Mouse (Mus musculus): ENCODE measurements around the gene Cygb. TPM values are rescaled to one million over a fixed set of nuclear protein-coding genes. Genes with fewer than 3 reads are reported as not detected.

The Cygb gene
- polyA plus RNA-seq, 1 experiment: 0.47 TPM

- H3K4me2 ChIP-seq (ENCODE audit: low read depth): peak overlapping the region; percentile 85
- TF ChIP-seq MYOG (IDR thresholded peaks at IDR 0.05; ENCODE audit: control insufficient read depth in 1 of 3, insufficient read depth in 1 of 3, insufficient read length in 2 of 3, low read depth in 2 of 3) (no peak), REST (IDR thresholded peaks at IDR 0.05; ENCODE audit: insufficient read depth, insufficient read length) (no peak), POLR2AphosphoS2 (IDR thresholded peaks at IDR 0.05; ENCODE audit: insufficient read length, low read depth) (no peak), E2F4 (IDR thresholded peaks at IDR 0.05; ENCODE audit: insufficient read depth) (no peak), POLR2A (IDR thresholded peaks at IDR 0.05; ENCODE audit: insufficient read length, low read depth) (no peak), USF1 (IDR thresholded peaks at IDR 0.05; ENCODE audit: low read depth) (no peak), TCF12 (IDR thresholded peaks at IDR 0.05; ENCODE audit: insufficient read depth, poor library complexity, severe bottlenecking) (no peak), MAX (IDR thresholded peaks at IDR 0.05; ENCODE audit: low read depth) (no peak), TCF3 (IDR thresholded peaks at IDR 0.05; ENCODE audit: insufficient read length, low read depth) (no peak), MYOD1 (IDR thresholded peaks at IDR 0.05; ENCODE audit: control insufficient read depth in 1 of 3, insufficient read length in 2 of 3, low read depth in 2 of 3) (no peak), SRF (IDR thresholded peaks at IDR 0.05; ENCODE audit: control insufficient read depth, insufficient read length, low read depth) (no peak)
- no peaks in the 10 kb centered on the region for H3K27me3 ChIP-seq (ENCODE audit: control insufficient read depth, insufficient read depth, insufficient read length)
- peaks cover 40% of the 10 kb centered on the region for H3K79me2 ChIP-seq (ENCODE audit: control insufficient read depth, insufficient read depth)
- no peaks in the 10 kb centered on the region for H3K36me3 ChIP-seq (ENCODE audit: control insufficient read depth, insufficient read depth)
- H3K4me3 ChIP-seq: no peak overlapping the region
- no peak overlapping the region for H3ac ChIP-seq (ENCODE audit: control insufficient read depth, insufficient read length)
These were observed 34.0 kb downstream of the Cygb start for GRCm38 (mm10) chr11:116620073-116620472.

DNA sequence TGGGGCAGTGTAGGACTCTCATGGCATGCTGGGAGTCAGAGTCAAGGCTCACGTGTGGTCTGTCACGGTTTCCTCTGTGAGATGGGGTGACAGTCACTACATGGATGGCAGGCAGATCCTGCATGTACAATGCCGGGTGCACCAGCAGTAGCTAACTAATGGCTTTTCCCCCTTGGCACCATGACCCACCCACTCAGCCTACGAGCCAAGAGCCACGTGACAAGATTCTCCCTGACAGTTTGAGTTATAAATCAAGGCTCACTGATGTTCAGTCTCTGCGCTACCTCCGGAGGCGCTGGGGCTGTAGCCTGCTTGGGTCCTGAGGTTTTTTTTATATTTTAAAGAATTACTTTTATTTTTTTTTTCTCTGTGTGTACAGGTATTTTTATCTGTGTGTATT is 34.6 kb downstream of the Cygb start:
- TF ChIP-seq E2F4 (IDR thresholded peaks at IDR 0.05; ENCODE audit: insufficient read depth): no peak
- TF ChIP-seq MYOG (IDR thresholded peaks at IDR 0.05; ENCODE audit: control insufficient read depth in 1 of 3, insufficient read depth in 1 of 3, insufficient read length in 2 of 3, low read depth in 2 of 3): no peak
- no peak for TF ChIP-seq SRF (IDR thresholded peaks at IDR 0.05; ENCODE audit: control insufficient read depth, insufficient read length, low read depth)
- TF ChIP-seq MYOD1 (IDR thresholded peaks at IDR 0.05; ENCODE audit: control insufficient read depth in 1 of 3, insufficient read length in 2 of 3, low read depth in 2 of 3): no peak
- TF ChIP-seq MAX (IDR thresholded peaks at IDR 0.05; ENCODE audit: low read depth): no peak
- no peak for TF ChIP-seq REST (IDR thresholded peaks at IDR 0.05; ENCODE audit: insufficient read depth, insufficient read length)
- no peak for TF ChIP-seq CEBPB (IDR thresholded peaks at IDR 0.05; ENCODE audit: insufficient read depth, poor library complexity, severe bottlenecking)
- no peak for TF ChIP-seq POLR2A (IDR thresholded peaks at IDR 0.05; ENCODE audit: insufficient read length, low read depth)
- TF ChIP-seq TCF3 (IDR thresholded peaks at IDR 0.05; ENCODE audit: insufficient read length, low read depth): no peak
- TF ChIP-seq TCF12 (IDR thresholded peaks at IDR 0.05; ENCODE audit: insufficient read depth, poor library complexity, severe bottlenecking): no peak
- TF ChIP-seq USF1 (IDR thresholded peaks at IDR 0.05; ENCODE audit: low read depth): no peak
- TF ChIP-seq POLR2AphosphoS2 (IDR thresholded peaks at IDR 0.05; ENCODE audit: insufficient read length, low read depth): no peak
- H3K79me2 ChIP-seq (ENCODE audit: control insufficient read depth, insufficient read depth): peaks cover 44% of the 10 kb centered on the region
- no peak overlapping the region for H3K4me3 ChIP-seq
- H3K27me3 ChIP-seq (ENCODE audit: control insufficient read depth, insufficient read depth, insufficient read length): no peaks in the 10 kb centered on the region
- H3K36me3 ChIP-seq (ENCODE audit: control insufficient read depth, insufficient read depth): no peaks in the 10 kb centered on the region
- no peak overlapping the region for H3ac ChIP-seq (ENCODE audit: control insufficient read depth, insufficient read length)
- peak overlapping the region; percentile 85 for H3K4me2 ChIP-seq (ENCODE audit: low read depth)

DNA sequence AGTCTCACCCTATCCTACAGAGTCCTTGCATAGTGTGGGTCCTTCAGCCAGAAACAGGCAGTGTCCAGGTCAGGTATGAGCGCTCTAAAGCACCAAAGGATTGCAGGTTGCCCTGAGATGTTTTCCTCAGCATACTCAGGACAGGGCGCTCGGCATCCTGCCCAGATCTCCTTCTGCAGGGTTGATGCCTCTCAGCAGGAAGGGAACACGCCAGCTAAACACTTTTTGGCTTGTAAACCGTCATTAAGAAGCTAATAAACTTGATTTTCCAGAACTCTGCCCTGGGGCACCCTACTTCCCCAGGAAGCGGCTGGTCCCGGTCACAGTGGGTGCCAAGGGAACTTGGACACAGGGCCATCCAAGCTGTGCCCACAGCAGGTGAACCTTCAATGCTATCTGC is 35.0 kb downstream of the Cygb start:
- peak overlapping the region; percentile 88 for H3K4me2 ChIP-seq (ENCODE audit: low read depth)
- TF ChIP-seq TCF3 (IDR thresholded peaks at IDR 0.05; ENCODE audit: insufficient read length, low read depth) (no peak), E2F4 (IDR thresholded peaks at IDR 0.05; ENCODE audit: insufficient read depth) (no peak), TCF12 (IDR thresholded peaks at IDR 0.05; ENCODE audit: insufficient read depth, poor library complexity, severe bottlenecking) (no peak), MYOD1 (IDR thresholded peaks at IDR 0.05; ENCODE audit: control insufficient read depth in 1 of 3, insufficient read length in 2 of 3, low read depth in 2 of 3) (no peak), MYOG (IDR thresholded peaks at IDR 0.05; ENCODE audit: control insufficient read depth in 1 of 3, insufficient read depth in 1 of 3, insufficient read length in 2 of 3, low read depth in 2 of 3) (no peak), POLR2AphosphoS2 (IDR thresholded peaks at IDR 0.05; ENCODE audit: insufficient read length, low read depth) (no peak), SRF (IDR thresholded peaks at IDR 0.05; ENCODE audit: control insufficient read depth, insufficient read length, low read depth) (no peak), USF1 (IDR thresholded peaks at IDR 0.05; ENCODE audit: low read depth) (no peak), POLR2A (IDR thresholded peaks at IDR 0.05; ENCODE audit: insufficient read length, low read depth) (no peak)
- no peaks in the 10 kb centered on the region for H3K36me3 ChIP-seq (ENCODE audit: control insufficient read depth, insufficient read depth)
- peaks cover 44% of the 10 kb centered on the region for H3K79me2 ChIP-seq (ENCODE audit: control insufficient read depth, insufficient read depth)
- no peak overlapping the region for H3ac ChIP-seq (ENCODE audit: control insufficient read depth, insufficient read length)
- no peak overlapping the region for H3K4me3 ChIP-seq
- H3K27me3 ChIP-seq (ENCODE audit: control insufficient read depth, insufficient read depth, insufficient read length): no peaks in the 10 kb centered on the region

DNA sequence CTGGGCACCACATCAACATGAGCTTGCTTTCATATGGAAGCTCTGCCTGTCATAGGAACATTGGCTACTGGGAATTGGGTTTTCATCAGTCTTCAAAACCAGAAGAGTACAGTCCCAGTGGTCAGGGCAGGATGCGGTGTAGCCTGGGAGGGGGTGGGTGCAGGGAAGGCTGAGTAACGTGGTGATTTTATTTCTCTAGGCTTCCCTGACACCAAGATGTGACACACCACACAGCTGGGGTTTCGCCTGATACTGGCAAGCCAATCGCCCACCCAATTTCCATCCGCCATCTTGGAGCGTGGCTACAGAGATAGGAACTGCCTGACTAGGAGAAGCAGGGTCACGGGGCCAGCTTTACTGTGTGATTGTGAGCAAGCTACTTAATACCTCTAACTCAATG is 35.4 kb downstream of the Cygb start:
- peaks cover 43% of the 10 kb centered on the region for H3K79me2 ChIP-seq (ENCODE audit: control insufficient read depth, insufficient read depth)
- no peak overlapping the region for H3K4me3 ChIP-seq
- peak overlapping the region; percentile 88 for H3K4me2 ChIP-seq (ENCODE audit: low read depth)
- TF ChIP-seq TCF3 (IDR thresholded peaks at IDR 0.05; ENCODE audit: insufficient read length, low read depth): no peak
- TF ChIP-seq POLR2A (IDR thresholded peaks at IDR 0.05; ENCODE audit: insufficient read length, low read depth): no peak
- no peak for TF ChIP-seq POLR2AphosphoS2 (IDR thresholded peaks at IDR 0.05; ENCODE audit: insufficient read length, low read depth)
- no peak for TF ChIP-seq MYOD1 (IDR thresholded peaks at IDR 0.05; ENCODE audit: control insufficient read depth in 1 of 3, insufficient read length in 2 of 3, low read depth in 2 of 3)
- TF ChIP-seq E2F4 (IDR thresholded peaks at IDR 0.05; ENCODE audit: insufficient read depth): no peak
- TF ChIP-seq MYOG (IDR thresholded peaks at IDR 0.05; ENCODE audit: control insufficient read depth in 1 of 3, insufficient read depth in 1 of 3, insufficient read length in 2 of 3, low read depth in 2 of 3): no peak
- TF ChIP-seq USF1 (IDR thresholded peaks at IDR 0.05; ENCODE audit: low read depth): no peak
- no peak for TF ChIP-seq REST (IDR thresholded peaks at IDR 0.05; ENCODE audit: insufficient read depth, insufficient read length)
- no peak for TF ChIP-seq SRF (IDR thresholded peaks at IDR 0.05; ENCODE audit: control insufficient read depth, insufficient read length, low read depth)
- TF ChIP-seq CEBPB (IDR thresholded peaks at IDR 0.05; ENCODE audit: insufficient read depth, poor library complexity, severe bottlenecking): no peak
- TF ChIP-seq MAX (IDR thresholded peaks at IDR 0.05; ENCODE audit: low read depth): no peak
- no peak for TF ChIP-seq TCF12 (IDR thresholded peaks at IDR 0.05; ENCODE audit: insufficient read depth, poor library complexity, severe bottlenecking)
- no peak overlapping the region for H3ac ChIP-seq (ENCODE audit: control insufficient read depth, insufficient read length)
- H3K36me3 ChIP-seq (ENCODE audit: control insufficient read depth, insufficient read depth): no peaks in the 10 kb centered on the region
- H3K27me3 ChIP-seq (ENCODE audit: control insufficient read depth, insufficient read depth, insufficient read length): no peaks in the 10 kb centered on the region
